Mouse (Mus musculus): Measurements from ENCODE around the gene Tnp2. TPM values are rescaled to one million over a fixed set of nuclear protein-coding genes. Genes with fewer than 3 reads are reported as not detected.
A peak's percentile ranks its signal among the peaks of the same experiment; 100 is the strongest.
"Not testable (repeated sequence)": the region's sequence is repeated elsewhere in the genome, so short reads cannot be mapped to it uniquely, and the experiment has no call there.

Tnp2 gene
- polyA plus RNA-seq, 1 experiment from 2014 or later, result not detected

DNA sequence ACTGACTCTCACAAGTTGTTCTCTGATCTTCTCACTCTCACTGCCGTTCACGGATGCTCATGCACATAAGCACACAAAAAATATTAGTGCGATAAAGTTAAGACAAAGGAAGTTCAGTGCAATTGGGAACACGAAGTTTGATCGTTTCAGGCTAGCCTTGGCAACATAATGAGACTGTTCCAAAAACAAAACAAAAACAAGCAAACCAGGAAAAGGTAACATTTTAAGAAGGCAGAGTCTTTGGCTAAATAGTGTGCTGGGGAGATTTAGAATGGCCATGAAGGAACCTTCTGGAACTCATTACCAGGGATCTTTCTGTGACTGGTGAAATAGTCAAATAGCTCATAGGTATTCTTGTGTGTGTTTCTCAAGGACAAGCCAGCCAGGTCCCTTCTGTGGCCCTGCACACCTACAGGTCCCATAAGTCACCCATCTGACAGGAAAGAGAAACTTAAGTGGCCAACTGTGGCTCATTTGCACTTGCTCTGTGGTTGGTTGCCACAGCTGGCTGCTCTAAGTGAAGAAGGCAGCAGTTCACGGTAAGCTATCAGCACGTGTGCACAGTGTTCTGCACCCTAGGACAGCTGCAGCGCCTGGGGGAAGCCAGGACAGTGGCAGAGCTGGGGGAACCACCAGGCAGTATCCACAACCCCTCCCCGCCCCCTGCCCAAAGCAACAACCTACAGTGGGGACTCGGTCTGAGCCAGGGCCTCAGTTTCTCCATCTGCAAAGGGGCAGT, 17.5 kb upstream of the Tnp2 start, which contains the start of gene Prm1:
TSS of gene Prm1 (minus strand) at position 51 of the 739 bp plus-strand sequence.
- WGBS, result 86% methylated on average over 10 of the region's 10 CpGs
- Histone ChIP-seq H3K4me2 (replicated peaks; ENCODE audit: low read depth) (no peak within 1 kb of the TSS), H3K27ac (ENCODE audit: low read depth, low read length) (no peak within 1 kb of the TSS), H3K27me3 (replicated peaks; ENCODE audit: control insufficient read depth, insufficient read depth, low read length) (peaks cover 7% of the 10 kb centered on the region; the same call in 1 of the 2 replicates), H3K36me3 (ENCODE audit: control insufficient read depth, insufficient read depth) (no peaks in the 10 kb centered on the region), H3K9me3 (ENCODE audit: control insufficient read depth) (no peaks in the 10 kb centered on the region), H3K4me3 (ENCODE audit: low read depth, low read length) (no peak within 1 kb of the TSS), H3K9ac (ENCODE audit: low read depth, low read length) (no peak within 1 kb of the TSS), H3K4me1 (replicated peaks; ENCODE audit: control insufficient read depth, insufficient read depth, low read length) (no peaks in the 10 kb centered on the region)
- no peak for TF ChIP-seq CTCF (IDR thresholded peaks at IDR 0.05; ENCODE audit: low read depth)
- ATAC-seq, result no peak

DNA sequence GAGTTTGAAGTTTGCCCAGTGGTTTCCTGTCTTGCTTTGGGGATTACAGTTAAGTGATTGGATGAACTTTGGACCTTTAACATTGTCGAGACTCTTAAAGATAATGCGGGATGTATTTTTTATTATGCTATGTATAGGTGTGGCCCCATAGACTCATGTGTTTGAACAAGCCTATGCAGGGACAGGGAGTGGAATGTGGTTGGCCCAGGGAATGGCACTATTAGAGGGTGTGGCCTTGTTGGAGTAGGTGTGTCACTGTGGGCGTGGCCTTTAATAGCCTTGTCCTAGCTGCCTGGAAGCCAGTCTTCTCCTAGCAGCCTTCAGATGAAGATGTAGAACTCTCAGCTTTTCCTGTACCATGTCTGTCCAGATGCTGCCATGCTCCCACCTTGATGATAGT, 14.0 kb upstream of the Tnp2 start:
- H3K9me3 ChIP-seq (ENCODE audit: control insufficient read depth); H3K4me2 ChIP-seq (replicated peaks; ENCODE audit: low read depth); H3K27me3 ChIP-seq (replicated peaks; ENCODE audit: control insufficient read depth, insufficient read depth, low read length); H3K4me3 ChIP-seq (ENCODE audit: low read depth, low read length); H3K36me3 ChIP-seq (ENCODE audit: control insufficient read depth, insufficient read depth); H3K27ac ChIP-seq (ENCODE audit: low read depth, low read length); H3K9ac ChIP-seq (ENCODE audit: low read depth, low read length); H3K4me1 ChIP-seq (replicated peaks; ENCODE audit: control insufficient read depth, insufficient read depth, low read length): not testable (repeated sequence)
- WGBS, result 40% methylated on average over 3 of the region's 3 CpGs
- peak; percentile 98 for ATAC-seq

DNA sequence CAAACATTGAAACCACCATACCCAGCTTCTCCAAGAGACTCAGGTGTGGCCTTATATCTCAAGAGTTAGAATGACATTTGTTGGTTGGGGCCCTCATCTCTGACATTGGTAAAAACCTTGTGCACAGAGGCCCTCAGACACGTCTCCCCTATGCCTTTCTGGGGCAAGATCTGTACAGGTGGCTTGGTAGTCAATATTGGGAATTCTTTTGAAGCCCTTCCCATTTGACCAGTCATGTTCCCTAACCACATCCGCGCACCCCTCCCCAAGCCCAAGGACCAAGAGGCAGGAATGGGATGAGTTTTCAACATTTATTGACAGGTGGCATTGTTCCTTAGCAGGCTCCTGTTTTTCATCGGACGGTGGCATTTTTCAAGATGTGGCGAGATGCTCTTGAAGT, 7.6 kb upstream of the Tnp2 start, which contains the start of gene Prm2:
TSS of gene Prm2 (minus strand) at position 101 of the 400 bp plus-strand sequence.
- Histone ChIP-seq H3K9me3 (ENCODE audit: control insufficient read depth) (no peaks in the 10 kb centered on the region), H3K4me2 (replicated peaks; ENCODE audit: low read depth) (no peak within 1 kb of the TSS), H3K27me3 (replicated peaks; ENCODE audit: control insufficient read depth, insufficient read depth, low read length) (peaks cover 21% of the 10 kb centered on the region; the same call in 1 of the 2 replicates), H3K4me1 (replicated peaks; ENCODE audit: control insufficient read depth, insufficient read depth, low read length) (no peaks in the 10 kb centered on the region), H3K4me3 (ENCODE audit: low read depth, low read length) (no peak within 1 kb of the TSS), H3K27ac (ENCODE audit: low read depth, low read length) (no peak within 1 kb of the TSS), H3K9ac (ENCODE audit: low read depth, low read length) (no peak within 1 kb of the TSS), H3K36me3 (ENCODE audit: control insufficient read depth, insufficient read depth) (no peaks in the 10 kb centered on the region)
- WGBS, result 68% methylated on average over 6 of the region's 6 CpGs
- ATAC-seq, result no peak
- TF ChIP-seq CTCF (IDR thresholded peaks at IDR 0.05; ENCODE audit: low read depth), result no peak

DNA sequence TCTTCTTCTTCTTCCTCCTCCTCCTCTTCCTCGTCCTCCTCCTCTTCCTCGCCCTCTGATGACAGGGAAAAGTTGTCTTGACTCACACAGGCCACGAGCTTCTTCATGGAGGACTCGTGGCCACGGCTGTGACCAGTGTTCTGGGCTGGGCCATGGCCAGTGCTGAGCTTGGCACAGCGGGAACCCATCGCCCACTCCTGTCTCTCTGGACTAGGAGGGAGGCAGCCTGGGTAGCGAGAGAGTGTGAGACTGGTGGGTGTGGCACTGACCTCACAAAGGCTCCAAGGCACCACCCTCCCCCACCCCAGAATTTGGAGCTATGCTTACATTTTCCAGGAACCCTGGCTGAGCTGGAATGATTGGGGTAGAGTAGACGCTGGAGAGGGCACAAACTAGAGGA, 2.2 kb upstream of the Tnp2 start, which contains the start of gene Prm3:
TSS of gene Prm3 (minus strand) at position 213 of the 400 bp plus-strand sequence.
- H3K4me2 ChIP-seq (replicated peaks; ENCODE audit: low read depth), result no peak within 1 kb of the TSS
- no peak for TF ChIP-seq CTCF (IDR thresholded peaks at IDR 0.05; ENCODE audit: low read depth)
- no peak within 1 kb of the TSS for H3K27ac ChIP-seq (ENCODE audit: low read depth, low read length)
- no peak within 1 kb of the TSS for H3K9ac ChIP-seq (ENCODE audit: low read depth, low read length)
- no peak within 1 kb of the TSS for H3K4me3 ChIP-seq (ENCODE audit: low read depth, low read length)
- ATAC-seq, result no peak
- 0 out of 2 replicates have a peak, but pooled peaks cover 6% of the 10 kb centered on the region for H3K27me3 ChIP-seq (replicated peaks; ENCODE audit: control insufficient read depth, insufficient read depth, low read length)
- H3K36me3 ChIP-seq (ENCODE audit: control insufficient read depth, insufficient read depth), result no peaks in the 10 kb centered on the region
- H3K9me3 ChIP-seq (ENCODE audit: control insufficient read depth), result no peaks in the 10 kb centered on the region
- H3K4me1 ChIP-seq (replicated peaks; ENCODE audit: control insufficient read depth, insufficient read depth, low read length), result no peaks in the 10 kb centered on the region
- 84% methylated on average over 9 of the region's 9 CpGs for WGBS

DNA sequence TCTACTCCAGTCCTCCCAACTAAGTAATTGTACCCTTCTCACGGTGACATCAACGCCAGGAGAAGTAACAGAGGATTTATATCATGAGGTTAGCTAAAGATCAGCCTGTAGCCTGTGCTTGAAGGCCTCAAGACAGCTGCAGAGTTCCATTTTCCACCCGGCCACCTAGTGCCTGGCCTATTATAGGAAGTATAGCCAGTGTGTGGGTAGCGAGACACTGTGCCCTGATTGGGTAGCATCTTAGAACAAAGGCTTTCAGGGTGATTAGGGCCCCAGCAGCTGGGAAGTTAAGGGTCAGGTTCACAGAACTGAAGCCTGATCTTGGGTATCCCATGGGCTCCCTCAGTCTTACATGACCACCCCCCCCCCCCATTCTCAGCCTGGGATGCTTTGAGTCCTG, 406 bp upstream of the Tnp2 start:
- Histone ChIP-seq H3K9ac (ENCODE audit: low read depth, low read length) (no peak overlapping the region), H3K36me3 (ENCODE audit: control insufficient read depth, insufficient read depth) (no peaks in the 10 kb centered on the region), H3K4me2 (replicated peaks; ENCODE audit: low read depth) (no peak overlapping the region), H3K4me3 (ENCODE audit: low read depth, low read length) (no peak overlapping the region), H3K27ac (ENCODE audit: low read depth, low read length) (no peak overlapping the region), H3K27me3 (replicated peaks; ENCODE audit: control insufficient read depth, insufficient read depth, low read length) (no peaks in the 10 kb centered on the region), H3K4me1 (replicated peaks; ENCODE audit: control insufficient read depth, insufficient read depth, low read length) (0 out of 2 replicates have a peak, but pooled peaks cover 6% of the 10 kb centered on the region), H3K9me3 (ENCODE audit: control insufficient read depth) (no peaks in the 10 kb centered on the region)
- WGBS, result 82% methylated on average over 4 of the region's 4 CpGs
- TF ChIP-seq CTCF (IDR thresholded peaks at IDR 0.05; ENCODE audit: low read depth), result no peak
- ATAC-seq, result no peak

DNA sequence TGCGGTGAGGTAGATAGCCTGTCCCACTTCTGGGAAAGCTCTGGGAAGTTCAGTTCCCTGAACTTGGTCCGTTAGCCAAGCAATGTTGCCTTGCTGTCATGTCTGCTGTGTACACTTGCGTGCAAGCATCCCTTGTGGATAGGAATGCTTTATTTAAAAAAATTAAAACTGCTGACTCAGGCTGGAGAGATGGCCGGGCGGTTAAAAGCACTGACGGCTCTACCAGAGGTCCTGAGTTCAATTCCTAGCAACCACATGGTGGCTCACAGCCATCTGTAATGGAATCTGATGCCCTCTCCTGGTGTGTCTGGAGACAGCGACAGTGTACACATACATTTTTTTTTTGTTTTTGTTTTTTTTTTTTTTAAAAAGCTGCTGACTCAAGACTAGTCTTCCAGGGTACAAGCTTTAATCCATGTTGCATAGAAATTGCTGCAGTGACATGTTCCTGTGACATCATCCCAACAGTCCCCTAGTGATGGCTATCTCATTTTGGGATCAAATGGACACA, 857 bp downstream of the Tnp2 start:
- no peak for ATAC-seq
- Histone ChIP-seq H3K27me3 (replicated peaks; ENCODE audit: control insufficient read depth, insufficient read depth, low read length) (no peaks in the 10 kb centered on the region), H3K9me3 (ENCODE audit: control insufficient read depth) (no peaks in the 10 kb centered on the region), H3K4me2 (replicated peaks; ENCODE audit: low read depth) (no peak overlapping the region), H3K36me3 (ENCODE audit: control insufficient read depth, insufficient read depth) (no peaks in the 10 kb centered on the region), H3K4me1 (replicated peaks; ENCODE audit: control insufficient read depth, insufficient read depth, low read length) (0 out of 2 replicates have a peak, but pooled peaks cover 8% of the 10 kb centered on the region), H3K27ac (ENCODE audit: low read depth, low read length) (no peak overlapping the region), H3K9ac (ENCODE audit: low read depth, low read length) (no peak overlapping the region), H3K4me3 (ENCODE audit: low read depth, low read length) (no peak overlapping the region)
- peak; percentile 28; the same call in 1 of the 2 replicates for TF ChIP-seq CTCF (IDR thresholded peaks at IDR 0.05; ENCODE audit: low read depth)
- WGBS, result 76% methylated on average over 7 of the region's 7 CpGs

Data from intestine, postnatal 0 days (tissue).